Mouse (Mus musculus) left cerebral cortex, postnatal 4 days (tissue): ENCODE data around the gene Ipo11. TPM values are rescaled to one million over a fixed set of nuclear protein-coding genes. Genes with fewer than 3 reads are reported as not detected.
"Not testable (repeated sequence)": the region's sequence is repeated elsewhere in the genome, so short reads cannot be mapped to it uniquely, and the experiment has no call there.

Experiments used
- DNase-seq: peaks from one replicate; pipeline ENCODE4 v3.0.0-alpha.2; 2022
- intact Hi-C: fragments of 180-260 bp; cut with DNase I; formaldehyde crosslinking; loops from one replicate; pipeline ENCODE4 v1.15.1; 2025
- total RNA-seq, 2 experiments: library from RNA; stranded (reverse); gene quantifications; 2 replicates each; pipeline ENCODE4 v1.2.3; 2021

The Ipo11 gene
- total RNA-seq, result 10 to 100 TPM; 61.4 to 70.6 TPM

DNA sequence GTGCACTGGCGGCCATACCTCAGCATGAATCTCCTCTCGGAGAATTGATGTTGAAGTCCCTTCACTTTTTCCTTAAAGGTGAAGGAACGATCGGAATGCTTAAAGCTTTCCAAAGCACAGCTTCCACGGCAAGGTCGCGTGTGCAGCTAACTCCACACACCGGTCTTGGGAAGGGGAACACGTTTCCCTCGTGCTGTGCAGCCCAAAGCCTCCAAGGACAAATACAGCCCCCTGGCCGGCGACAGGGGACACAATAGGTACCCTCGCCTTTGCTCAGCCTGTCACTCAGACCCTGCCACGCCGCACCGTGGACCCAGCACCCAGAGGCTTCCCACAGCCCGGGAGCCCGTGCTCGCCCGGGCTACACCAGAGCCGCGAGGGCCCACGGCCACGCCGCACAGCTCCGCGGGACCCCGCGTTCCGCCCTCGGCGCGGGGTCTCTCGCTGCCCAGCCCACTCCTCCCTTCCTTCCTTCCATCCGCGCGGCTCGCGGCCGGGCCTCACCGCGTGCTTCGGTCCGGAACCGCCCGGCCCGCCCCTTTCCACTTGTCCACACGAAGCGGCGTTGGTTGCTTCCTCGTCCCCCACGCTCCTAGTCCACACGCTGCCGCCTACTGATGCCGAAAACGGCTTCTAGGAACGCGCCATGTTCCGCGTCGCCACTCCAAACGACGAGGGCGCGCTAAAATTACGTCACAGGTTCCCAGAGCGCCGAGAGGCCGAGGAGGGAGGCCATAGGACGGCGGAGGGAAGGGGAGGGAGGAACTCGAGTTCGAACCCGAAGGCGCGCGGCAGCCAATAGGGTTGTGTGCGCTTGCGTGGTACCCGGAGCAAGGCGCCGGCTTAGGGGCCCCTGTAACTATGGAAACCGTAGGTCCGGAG, at the start of gene Ipo11:
Gene Ipo11, minus strand, starts transcription at position 703 of the 882 bp plus-strand sequence.
- intact Hi-C loops, result no loop called here
- DNase-seq, result peak; percentile 94

DNA sequence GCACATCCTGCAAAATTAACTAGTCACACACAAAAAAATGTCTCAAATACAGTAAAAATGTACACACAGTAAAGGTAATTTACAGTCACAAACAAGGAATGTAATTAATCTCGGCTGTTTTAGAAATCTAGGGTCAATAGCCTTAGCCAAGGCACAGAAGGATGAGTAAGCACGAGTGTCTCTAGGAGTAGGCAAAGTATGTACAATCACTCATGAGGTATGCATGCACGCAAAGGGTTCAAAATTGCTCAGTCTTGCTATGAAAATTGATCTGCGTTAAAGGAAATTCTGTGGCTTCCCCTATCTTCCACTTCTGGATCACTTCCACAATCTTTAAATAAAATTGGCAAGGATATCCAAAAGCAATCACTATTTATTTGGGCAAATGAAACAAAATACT, 24.7 kb upstream of the Ipo11 start:
- no peak for DNase-seq
- intact Hi-C loops, result no loop called here

DNA sequence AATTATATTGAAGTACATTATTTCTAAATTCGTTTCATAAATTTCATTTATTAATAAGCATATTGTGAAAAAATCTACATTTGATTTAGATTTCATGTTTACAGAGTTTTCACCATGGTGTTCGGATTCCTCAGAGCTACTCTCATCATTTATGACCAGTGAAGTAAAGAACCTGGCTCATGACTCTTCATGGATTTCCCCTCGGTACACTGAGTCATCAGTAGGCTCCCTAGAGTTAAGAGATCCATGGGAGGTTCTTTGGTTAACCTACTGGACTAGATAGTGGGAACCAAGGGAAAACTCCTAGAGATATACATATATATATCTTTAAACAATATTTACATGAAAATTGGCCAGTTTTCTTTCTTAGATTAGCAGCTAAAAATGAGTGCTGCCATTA, 23.8 kb upstream of the Ipo11 start:
- intact Hi-C loops, result no loop called here
- no peak for DNase-seq

DNA sequence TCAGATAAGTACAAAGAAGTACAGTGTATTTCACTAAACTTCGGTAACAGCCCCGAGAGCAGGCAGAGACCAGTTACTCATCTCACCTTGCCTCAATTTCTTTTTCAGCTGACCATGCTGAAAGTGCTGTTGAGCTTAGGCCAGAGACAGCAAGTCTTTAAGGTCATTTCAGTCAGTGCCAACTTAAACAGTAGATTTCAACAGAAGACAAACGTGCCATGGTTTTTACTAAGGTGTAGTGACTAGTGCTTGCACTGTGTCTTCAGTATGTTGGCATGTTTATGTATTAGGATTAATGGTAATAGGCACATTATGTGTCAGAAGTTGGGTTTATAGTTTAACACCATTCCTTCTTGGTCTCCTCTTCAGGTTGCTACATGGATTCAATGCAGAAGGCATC, 21.5 kb upstream of the Ipo11 start:
- intact Hi-C loops, result no loop called here
- DNase-seq, result no peak

- intact Hi-C loops, result no loop called here
- DNase-seq, result no peak
Observed at GRCm38 (mm10) chr13:106957554-106957953, 20.8 kb upstream of the Ipo11 start.

GRCm38 (mm10) chr13:106954880-106955279, 18.1 kb upstream of the Ipo11 start:
- DNase-seq, result no peak
- intact Hi-C loops, result no loop called here

- intact Hi-C loops, result no loop called here
- no peak for DNase-seq
Observed at GRCm38 (mm10) chr13:106947583-106947982, 10.8 kb upstream of the Ipo11 start.

GRCm38 (mm10) chr13:106946594-106947540, 10.1 kb upstream of the Ipo11 start, which contains the start of gene Dimt1:
Gene Dimt1 (plus strand): TSS chr13:106947127.
- peak; percentile 96 for DNase-seq
- intact Hi-C loops, result no loop called here

- DNase-seq, result no peak
- intact Hi-C loops, result no loop called here
Observed at GRCm38 (mm10) chr13:106945518-106945917, 8.8 kb upstream of the Ipo11 start.

DNA sequence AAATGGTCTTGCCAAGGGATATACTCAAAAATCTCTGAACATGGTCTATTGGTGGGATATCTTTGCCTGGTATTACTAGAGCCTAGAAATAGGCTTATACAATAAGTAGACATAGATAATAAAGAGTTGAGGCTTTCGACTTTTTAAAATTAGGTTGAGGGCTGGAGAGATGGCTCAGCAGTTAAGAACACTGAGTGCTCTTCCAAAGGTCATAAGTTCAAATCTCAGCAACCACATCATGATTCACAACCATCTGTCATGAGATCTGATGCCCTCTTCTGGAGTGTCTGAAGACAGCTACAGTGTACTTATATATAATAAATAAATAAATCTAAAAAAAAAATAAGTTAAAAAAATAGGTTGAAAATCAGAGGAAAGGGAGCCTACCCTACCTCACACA, 6.0 kb upstream of the Ipo11 start:
- DNase-seq, result no peak
- intact Hi-C loops, result no loop called here

- no peak for DNase-seq
Observed at GRCm38 (mm10) chr13:106941211-106941976, 4.6 kb upstream of the Ipo11 start.

GRCm38 (mm10) chr13:106937138-106937472, 347 bp upstream of the Ipo11 start:
- no peak for DNase-seq
- intact Hi-C loops, result no loop called here

More at GRCm38 (mm10) chr13:106941211-106941976, 4.6 kb upstream of the Ipo11 start:
- intact Hi-C loops, result no loop called here

GRCm38 (mm10) chr13:106935871-106936255, 895 bp downstream of the Ipo11 start:
- DNase-seq, result no peak
- intact Hi-C loops, result no loop called here

- intact Hi-C loops, result no loop called here
- DNase-seq, result no peak
Observed at GRCm38 (mm10) chr13:106929201-106929600, 7.6 kb downstream of the Ipo11 start.

- intact Hi-C loops, result no loop called here
Observed at GRCm38 (mm10) chr13:106928296-106928695, 8.5 kb downstream of the Ipo11 start.

DNA sequence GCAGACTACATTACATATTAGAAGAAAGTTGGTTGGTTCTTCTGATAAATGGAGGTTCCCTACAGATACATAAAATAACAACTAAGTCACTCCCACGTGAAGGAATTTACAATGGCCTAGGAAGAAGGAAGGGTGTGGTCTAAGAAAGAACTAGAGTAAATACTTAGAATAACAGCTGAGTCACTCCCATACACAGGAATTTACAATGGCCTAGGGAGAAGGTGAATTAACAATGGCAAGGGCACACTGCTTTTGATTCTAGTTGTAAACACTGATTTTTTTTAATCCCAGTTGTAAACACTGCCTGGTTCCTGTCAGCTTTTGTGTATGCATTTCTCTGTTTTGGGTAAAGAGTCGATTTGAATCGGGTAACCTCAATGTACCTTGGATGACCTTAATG, 10.8 kb downstream of the Ipo11 start:
- DNase-seq, intact Hi-C loops: not testable (repeated sequence)

More at GRCm38 (mm10) chr13:106928296-106928695, 8.5 kb downstream of the Ipo11 start:
- no peak for DNase-seq

- no peak for DNase-seq
- intact Hi-C loops, result loop anchor here (5.0 kb wide), 1 partner anchor 1476 kb away; the partner anchor contains the start of gene Htr1a
Observed at GRCm38 (mm10) chr13:106918322-106919050, 18.3 kb downstream of the Ipo11 start.

- intact Hi-C loops, result no loop called here
Observed at GRCm38 (mm10) chr13:106913125-106913736, 23.5 kb downstream of the Ipo11 start.

DNA sequence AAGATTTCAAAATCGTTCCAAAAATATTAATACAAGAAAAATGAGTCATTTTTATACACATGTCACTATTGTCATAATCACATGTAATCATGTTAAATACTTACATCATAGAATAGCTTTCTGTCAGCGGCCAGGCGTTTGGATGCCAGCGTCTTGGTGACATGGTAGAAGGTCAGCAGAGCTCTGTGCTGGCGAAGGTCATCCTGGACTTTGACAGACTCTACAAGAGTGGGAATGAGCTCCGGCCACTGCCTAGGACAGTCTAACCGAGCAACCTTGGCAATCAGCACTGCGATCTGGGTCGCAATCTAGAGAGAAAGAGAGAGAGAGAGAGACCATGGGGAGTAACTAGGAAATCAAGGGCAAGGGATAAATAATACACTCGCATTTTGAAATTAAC, 26.7 kb downstream of the Ipo11 start:
- no peak for DNase-seq
- intact Hi-C loops, result no loop called here

More at GRCm38 (mm10) chr13:106913125-106913736, 23.5 kb downstream of the Ipo11 start:
- no peak for DNase-seq
